Mouse (Mus musculus) E14TG2a.4 (cell line): ENCODE results near the gene Usp46.

Experiments used
- CTCF ChIP-seq: conservative IDR thresholded peaks from 2 replicates; pipeline ENCODE4 v1.5.1; 2014; ENCODE audit warnings: low read length
- POU5F1 ChIP-seq: IDR thresholded peaks from 2 replicates; pipeline ENCODE4 v1.6.1; 2014; ENCODE audit warnings: low read length, borderline replicate concordance

- no peak for TF ChIP-seq CTCF
- no peak for TF ChIP-seq POU5F1
These were observed 69.3 kb downstream of the Usp46 start for GRCm38 (mm10) chr5:73998966-73999365.
